Mouse (Mus musculus) midbrain, embryonic 14.5 days (tissue): ENCODE results near the gene Pcgf6. TPM values are rescaled to one million over a fixed set of nuclear protein-coding genes. Genes with fewer than 3 reads are reported as not detected.
A peak's percentile ranks its signal among the peaks of the same experiment; 100 is the strongest.
"Not testable (repeated sequence)": the region's sequence is repeated elsewhere in the genome, so short reads cannot be mapped to it uniquely, and the experiment has no call there.

Experiments used
- ATAC-seq: fragments of 200-750 bp; cut with Nextera tagmentation; 2 replicates; pipeline ENCODE4 v1.8.0; 2017; ENCODE audit warnings: moderate number of reproducible peaks, moderate library complexity; ENCODE audit not compliant: low FRiP score, low TSS enrichment
- DNase-seq: peaks from one replicate; pipeline ENCODE4 v3.0.0-alpha.2; 2015
- H3K27ac ChIP-seq: fragments of 300-500 bp; sonication (generic); replicated peaks from 2 replicates; pipeline ENCODE4 v1.5.1; 2014; ENCODE audit warnings: mild to moderate bottlenecking, low read depth, low read length, moderate library complexity
- H3K27me3 ChIP-seq: fragments of 300-500 bp; sonication (generic); 2 replicates; pipeline ENCODE4 v1.6.1; 2014; ENCODE audit warnings: low read length, control low read depth, mixed read lengths; ENCODE audit not compliant: control insufficient read depth, insufficient read depth
- H3K36me3 ChIP-seq: fragments of 300-500 bp; sonication (generic); 2 replicates; pipeline ENCODE4 v1.6.1; 2014; ENCODE audit warnings: low read length, control low read depth; ENCODE audit not compliant: control insufficient read depth, insufficient read depth
- H3K4me1 ChIP-seq: fragments of 300-500 bp; sonication (generic); 2 replicates; pipeline ENCODE4 v1.6.1; 2014; ENCODE audit warnings: mild to moderate bottlenecking, antibody characterized with exemption, low read length, control low read depth; ENCODE audit not compliant: control insufficient read depth, insufficient read depth
- H3K4me2 ChIP-seq: fragments of 300-500 bp; sonication (generic); 2 replicates; pipeline ENCODE4 v1.6.1; 2014; ENCODE audit warnings: mild to moderate bottlenecking, low read length, moderate library complexity
- H3K4me3 ChIP-seq: fragments of 300-500 bp; sonication (generic); replicated peaks from 2 replicates; pipeline ENCODE4 v1.5.1; 2014; ENCODE audit warnings: low read depth, low read length
- H3K9ac ChIP-seq: fragments of 300-500 bp; sonication (generic); replicated peaks from 2 replicates; pipeline ENCODE4 v1.6.1; 2014; ENCODE audit warnings: mild to moderate bottlenecking, low read length, moderate library complexity
- H3K9me3 ChIP-seq: fragments of 300-500 bp; sonication (generic); 2 replicates; pipeline ENCODE4 v1.6.1; 2016; ENCODE audit warnings: low read length, control low read depth, mixed read lengths; ENCODE audit not compliant: control insufficient read depth
- WGBS: fragments of 180-500 bp; shearing (Covaris S2); extraction: QIAGEN DNeasy Blood & Tissue Kit; methylation state at CpG from one replicate; pipeline ENCODE4 v1.1.7; 2014; 5-methylcytosine and 5-hydroxymethylcytosine counted together
- polyA plus RNA-seq: library from polyadenylated mRNA; unstranded; fragments of >200 nt; fragmentation: Nextera tagmentation; extraction: Ambion mirVana; gene quantifications from 2 replicates; pipeline ENCODE4 v1.2.1, GENCODE M21; 2014

The Pcgf6 gene
- polyA plus RNA-seq, 1 experiment from 2014 or later, result 33.6 TPM

GRCm38 (mm10) chr19:47012521-47013130 is 38.1 kb downstream of the Pcgf6 start:
- peaks cover 6% of the 10 kb centered on the region; the same call in 1 of the 2 replicates for H3K27me3 ChIP-seq
- H3K27ac ChIP-seq, result no peak overlapping the region
- ATAC-seq, result no peak
- no peak for DNase-seq
- 91% methylated on average over 15 of the region's 15 CpGs for WGBS
- 0 out of 2 replicates have a peak overlapping the region, but pooled peaks have one; percentile 60 for H3K4me2 ChIP-seq
- H3K9me3 ChIP-seq, result no peaks in the 10 kb centered on the region
- H3K9ac ChIP-seq, result no peak overlapping the region
- no peaks in the 10 kb centered on the region for H3K36me3 ChIP-seq
- peaks cover 4% of the 10 kb centered on the region; the same call in 1 of the 2 replicates for H3K4me1 ChIP-seq
- no peak overlapping the region for H3K4me3 ChIP-seq

- 94% methylated on average over 5 of the region's 5 CpGs for WGBS
- Histone ChIP-seq H3K27me3 (peaks cover 6% of the 10 kb centered on the region; the same call in 1 of the 2 replicates), H3K36me3 (no peaks in the 10 kb centered on the region), H3K27ac (no peak overlapping the region), H3K4me1 (peaks cover 4% of the 10 kb centered on the region; the same call in 1 of the 2 replicates), H3K4me3 (no peak overlapping the region), H3K9me3 (no peaks in the 10 kb centered on the region), H3K4me2 (no peak overlapping the region), H3K9ac (no peak overlapping the region)
- DNase-seq (no peak), ATAC-seq (no peak)
Measured at GRCm38 (mm10) chr19:47009943-47010342, 40.8 kb downstream of the Pcgf6 start.

GRCm38 (mm10) chr19:47009420-47009819 is 41.3 kb downstream of the Pcgf6 start:
- Histone ChIP-seq H3K4me1 (peaks cover 4% of the 10 kb centered on the region; the same call in 1 of the 2 replicates), H3K9ac (no peak overlapping the region), H3K9me3 (no peaks in the 10 kb centered on the region), H3K27ac (no peak overlapping the region), H3K4me2 (no peak overlapping the region), H3K36me3 (no peaks in the 10 kb centered on the region), H3K4me3 (no peak overlapping the region), H3K27me3 (peaks cover 2% of the 10 kb centered on the region; the same call in 1 of the 2 replicates)
- WGBS, result 94% methylated on average over 7 of the region's 7 CpGs
- ATAC-seq (no peak), DNase-seq (no peak)

- Histone ChIP-seq H3K27ac (no peak overlapping the region), H3K4me2 (no peak overlapping the region), H3K4me1 (no peaks in the 10 kb centered on the region), H3K4me3 (no peak overlapping the region), H3K9ac (no peak overlapping the region), H3K36me3 (no peaks in the 10 kb centered on the region), H3K27me3 (no peaks in the 10 kb centered on the region), H3K9me3 (no peaks in the 10 kb centered on the region)
- no peak for DNase-seq
- ATAC-seq, result no peak
- under 1% methylated on average over 4 of the region's 4 CpGs for WGBS
Measured at GRCm38 (mm10) chr19:47006321-47006720, 44.4 kb downstream of the Pcgf6 start.

GRCm38 (mm10) chr19:47005873-47006272 is 44.8 kb downstream of the Pcgf6 start:
- H3K36me3 ChIP-seq, result no peaks in the 10 kb centered on the region
- H3K4me2 ChIP-seq, result no peak overlapping the region
- no peak overlapping the region for H3K27ac ChIP-seq
- no peak for ATAC-seq
- H3K27me3 ChIP-seq, result no peaks in the 10 kb centered on the region
- DNase-seq, result no peak
- no peak overlapping the region for H3K9ac ChIP-seq
- WGBS, result 63% methylated on average over 5 of the region's 5 CpGs
- H3K9me3 ChIP-seq, result no peaks in the 10 kb centered on the region
- no peaks in the 10 kb centered on the region for H3K4me1 ChIP-seq
- no peak overlapping the region for H3K4me3 ChIP-seq

- DNase-seq (no peak), ATAC-seq (no peak)
- no peaks in the 10 kb centered on the region for H3K4me1 ChIP-seq
- no peaks in the 10 kb centered on the region for H3K36me3 ChIP-seq
- WGBS, result 79% methylated on average over 6 of the region's 6 CpGs
- no peak overlapping the region for H3K27ac ChIP-seq
- H3K4me2 ChIP-seq, result no peak overlapping the region
- no peak overlapping the region for H3K9ac ChIP-seq
- no peaks in the 10 kb centered on the region for H3K27me3 ChIP-seq
- H3K4me3 ChIP-seq, result no peak overlapping the region
- no peaks in the 10 kb centered on the region for H3K9me3 ChIP-seq
Measured at GRCm38 (mm10) chr19:47003742-47004511, 46.8 kb downstream of the Pcgf6 start.

GRCm38 (mm10) chr19:47000357-47000756 is 50.3 kb downstream of the Pcgf6 start:
- 82% methylated on average over 2 of the region's 3 CpGs for WGBS
- not testable (repeated sequence) for DNase-seq, ATAC-seq, H3K4me1 ChIP-seq, H3K4me2 ChIP-seq, H3K4me3 ChIP-seq, H3K9ac ChIP-seq, H3K27me3 ChIP-seq, H3K27ac ChIP-seq, H3K9me3 ChIP-seq, H3K36me3 ChIP-seq

GRCm38 (mm10) chr19:46999753-47000152 is 51.0 kb downstream of the Pcgf6 start:
- H3K27me3 ChIP-seq, result no peaks in the 10 kb centered on the region
- no peak overlapping the region for H3K4me2 ChIP-seq
- 86% methylated on average over 6 of the region's 6 CpGs for WGBS
- no peaks in the 10 kb centered on the region for H3K36me3 ChIP-seq
- no peak overlapping the region for H3K27ac ChIP-seq
- no peak for DNase-seq
- no peak for ATAC-seq
- H3K9me3 ChIP-seq, result no peaks in the 10 kb centered on the region
- H3K4me1 ChIP-seq, result no peaks in the 10 kb centered on the region
- H3K4me3 ChIP-seq, result no peak overlapping the region
- no peak overlapping the region for H3K9ac ChIP-seq

GRCm38 (mm10) chr19:46998953-46999352 is 51.8 kb downstream of the Pcgf6 start:
- H3K4me2 ChIP-seq, result no peak overlapping the region
- no peaks in the 10 kb centered on the region for H3K36me3 ChIP-seq
- no peaks in the 10 kb centered on the region for H3K9me3 ChIP-seq
- no peaks in the 10 kb centered on the region for H3K27me3 ChIP-seq
- DNase-seq (no peak), ATAC-seq (no peak)
- no peaks in the 10 kb centered on the region for H3K4me1 ChIP-seq
- no peak overlapping the region for H3K27ac ChIP-seq
- 79% methylated on average over 4 of the region's 4 CpGs for WGBS
- H3K9ac ChIP-seq, result no peak overlapping the region
- no peak overlapping the region for H3K4me3 ChIP-seq
